Mouse (Mus musculus): Measurements from ENCODE around the gene Nudcd3. TPM values are rescaled to one million over a fixed set of nuclear protein-coding genes. Genes with fewer than 3 reads are reported as not detected.

Gene Nudcd3
- polyA plus RNA-seq, 1 experiment, result 96.6 TPM

DNA sequence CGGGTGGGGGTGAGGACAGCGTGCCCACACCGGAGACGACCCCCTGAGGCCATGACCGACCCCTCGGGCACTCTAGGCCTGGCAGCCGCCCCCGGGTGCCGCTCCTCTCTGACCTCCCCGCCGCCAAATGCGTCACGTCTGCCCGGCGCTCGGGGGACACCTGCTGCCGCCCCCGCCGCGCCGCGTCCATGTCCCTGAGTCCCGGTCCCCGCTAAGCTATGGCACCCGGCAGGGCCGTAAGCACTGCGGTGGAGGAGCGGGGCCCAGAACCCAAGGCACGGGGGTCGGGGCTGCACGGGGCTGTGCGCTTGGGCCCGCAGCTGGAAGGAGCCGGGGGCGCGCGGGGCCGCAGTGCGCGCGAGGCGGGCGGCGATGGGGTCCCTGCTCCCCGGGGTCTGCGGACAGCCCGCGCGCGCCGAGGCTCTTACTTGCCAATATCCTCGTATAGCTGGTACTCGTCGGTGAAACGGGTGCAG lies 135.1 kb downstream of the Nudcd3 start:
- DNase-seq (ENCODE audit: extremely low spot score in 1 of 2, low spot score in 1 of 2), result no peak

GRCm38 (mm10) chr11:6064215-6065045 lies 135.8 kb downstream of the Nudcd3 start:
- DNase-seq (ENCODE audit: extremely low spot score in 1 of 2, low spot score in 1 of 2), result peak in 1 of 2 experiments; percentile 78

GRCm38 (mm10) chr11:6063501-6064214 lies 136.6 kb downstream of the Nudcd3 start:
- no peak for DNase-seq (ENCODE audit: extremely low spot score in 1 of 2, low spot score in 1 of 2)

DNA sequence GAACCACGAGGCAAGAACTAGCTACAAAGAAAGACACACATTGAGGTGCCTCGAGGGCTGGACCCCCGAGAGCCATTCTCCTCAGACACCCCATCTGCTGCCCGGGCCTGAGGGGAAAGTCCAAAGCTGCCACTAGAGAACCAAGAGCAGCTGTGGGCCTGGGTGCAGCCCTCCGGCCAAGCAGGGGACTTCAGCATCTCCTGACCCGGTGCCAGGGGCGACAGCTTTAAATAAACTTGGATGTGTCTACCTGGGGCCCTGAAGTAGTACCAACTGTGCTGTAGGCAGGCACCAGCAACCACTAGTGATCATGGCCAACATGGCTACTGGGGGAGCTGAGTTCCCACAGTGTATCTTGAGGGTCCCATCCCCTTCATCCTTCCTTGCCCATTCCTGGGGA lies 137.2 kb downstream of the Nudcd3 start:
- no peak for DNase-seq (ENCODE audit: extremely low spot score in 1 of 2, low spot score in 1 of 2)

DNA sequence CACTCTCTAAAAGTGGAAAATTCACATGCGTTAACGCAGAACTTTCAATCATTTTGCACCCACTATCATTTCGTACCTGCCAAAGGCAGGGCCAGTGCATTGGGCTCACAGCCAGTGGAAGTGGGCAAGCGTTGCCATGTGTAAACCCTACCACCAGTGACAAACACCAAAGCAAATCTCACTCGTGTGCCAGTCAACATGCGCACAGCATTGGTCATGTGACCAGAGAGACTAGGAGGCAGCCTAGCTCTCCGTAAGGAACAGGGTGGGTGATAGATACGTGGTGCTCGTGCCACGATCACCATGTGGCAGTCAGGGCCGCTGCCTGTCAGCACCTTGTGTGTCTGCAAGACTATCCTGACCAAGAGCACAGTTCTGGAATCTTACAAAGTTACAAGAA lies 137.9 kb downstream of the Nudcd3 start:
- no peak for DNase-seq (ENCODE audit: extremely low spot score in 1 of 2, low spot score in 1 of 2)

GRCm38 (mm10) chr11:6061891-6062290 lies 138.3 kb downstream of the Nudcd3 start:
- no peak for DNase-seq (ENCODE audit: extremely low spot score in 1 of 2, low spot score in 1 of 2)

GRCm38 (mm10) chr11:6059162-6059561 lies 141.1 kb downstream of the Nudcd3 start:
- no peak for DNase-seq (ENCODE audit: extremely low spot score in 1 of 2, low spot score in 1 of 2)

Other genes starting within 250 kb of the Nudcd3 start
- gene Ykt6, start 244.7 kb downstream of the Nudcd3 start, polyA plus RNA-seq (2012; rRNA removed), result 61.1 and 61.9 TPM in 2 replicates
- 594 and 605 TPM in 2 replicates for gene Camk2b, start 134.1 kb downstream of the Nudcd3 start, polyA plus RNA-seq (2012; rRNA removed)
- 0.27 TPM in 1 of 2 replicates, not detected in the other for gene A730071L15Rik, start 386 bp downstream of the Nudcd3 start, polyA plus RNA-seq (2012; rRNA removed)
- gene Npc1l1, start 29.7 kb upstream of the Nudcd3 start, polyA plus RNA-seq (2012; rRNA removed), result 1.2 and 1.4 TPM in 2 replicates
- gene Ddx56, start 67.4 kb upstream of the Nudcd3 start, polyA plus RNA-seq (2012; rRNA removed), result 42.4 and 45.9 TPM in 2 replicates
- gene Tmed4, start 74.5 kb upstream of the Nudcd3 start, polyA plus RNA-seq (2012; rRNA removed), result 126 and 128 TPM in 2 replicates
- gene Ogdh, start 91.2 kb upstream of the Nudcd3 start, polyA plus RNA-seq (2012; rRNA removed), result 145 and 146 TPM in 2 replicates
- 119 and 134 TPM in 2 replicates for gene Zmiz2, start 188.7 kb upstream of the Nudcd3 start, polyA plus RNA-seq (2012; rRNA removed)
- 2,434 and 2,505 TPM in 2 replicates for gene Ppia, start 215.0 kb upstream of the Nudcd3 start, polyA plus RNA-seq (2012; rRNA removed)
- 75.0 and 80.7 TPM in 2 replicates for gene H2afv, start 244.0 kb upstream of the Nudcd3 start, polyA plus RNA-seq (2012; rRNA removed)